In genomic region chr3:122365326-122365725, GRCm38 (mm10) we compare ENCODE assay signal across 8 mouse cellular contexts.
DNase-seq lines count a peak whose midpoint lies in the region; ATAC-seq lines count a peak whose summit lies in the region.

No protein-coding gene starts in this region.

- no peaks in the 10 kb centered on the region for H3K27me3 ChIP-seq in heart, embryonic 11.5 days (ENCODE audit: control insufficient read depth, insufficient read depth, low read length)

- WGBS in heart, embryonic 11.5 days (ENCODE audit: insufficient replicate concordance), result 6% methylated on average over 3 of the region's 3 CpGs

- peak overlapping the region; percentile 36 for H3K27ac ChIP-seq in heart, embryonic 11.5 days (ENCODE audit: low read depth, low read length)

- peak; percentile 22 for DNase-seq in ZHBTc4 (ENCODE audit: low read depth, low spot score)
- peak; percentile 75 for DNase-seq in embryo, embryonic 10 days (ENCODE audit: low spot score)
- peak; percentile 18 for DNase-seq in kidney, postnatal 14 days
- peak; percentile 35 for DNase-seq in neural tube, embryonic 10.5 days (ENCODE audit: extremely low spot score, low spot score)
- DNase-seq in thymus, postnatal 14 days, result no peak
- DNase-seq in right cerebral cortex, postnatal 4 days, result no peak
- DNase-seq in cerebellum, postnatal 14 days, result no peak

- H3K4me3 ChIP-seq in heart, embryonic 11.5 days (ENCODE audit: low read depth, low read length), result no peak overlapping the region

- no peaks in the 10 kb centered on the region for H3K36me3 ChIP-seq in heart, embryonic 11.5 days (ENCODE audit: control insufficient read depth, insufficient read depth, low read length)

- 0 out of 2 replicates have a peak overlapping the region, but pooled peaks have one; percentile 31 for H3K4me2 ChIP-seq in heart, embryonic 11.5 days

- peaks cover 5% of the 10 kb centered on the region; the same call in 1 of the 2 replicates for H3K4me1 ChIP-seq in heart, embryonic 11.5 days (ENCODE audit: control insufficient read depth, insufficient read depth, low read length)

- ATAC-seq in heart, embryonic 11.5 days (replicated peaks; ENCODE audit: insufficient number of reproducible peaks, low FRiP score, low TSS enrichment), result no peak

- no peaks in the 10 kb centered on the region for H3K9me3 ChIP-seq in heart, embryonic 11.5 days (replicated peaks; ENCODE audit: control insufficient read depth, low read length)

- H3K9ac ChIP-seq in heart, embryonic 11.5 days (ENCODE audit: low read depth, low read length), result no peak overlapping the region

Comparison
In these comparisons a context has a peak if more than half of its experiments do, and no peak if none do; other contexts are left out.
1. DNase-seq: peak in ZHBTc4 (single experiment), embryo, embryonic 10 days (single experiment), kidney, postnatal 14 days (single experiment) and neural tube, embryonic 10.5 days (single experiment); none in thymus, postnatal 14 days (single experiment), right cerebral cortex, postnatal 4 days (single experiment) and cerebellum, postnatal 14 days (0 of 2).